Mouse (Mus musculus): Measurements from ENCODE around the gene Gjb3. TPM values are rescaled to one million over a fixed set of nuclear protein-coding genes. Genes with fewer than 3 reads are reported as not detected.

The Gjb3 gene
- 0.65 and 0.75 TPM in 2 replicates for polyA plus RNA-seq (2014; fragmentation: Nextera tagmentation; extraction: Ambion mirVana)

DNA sequence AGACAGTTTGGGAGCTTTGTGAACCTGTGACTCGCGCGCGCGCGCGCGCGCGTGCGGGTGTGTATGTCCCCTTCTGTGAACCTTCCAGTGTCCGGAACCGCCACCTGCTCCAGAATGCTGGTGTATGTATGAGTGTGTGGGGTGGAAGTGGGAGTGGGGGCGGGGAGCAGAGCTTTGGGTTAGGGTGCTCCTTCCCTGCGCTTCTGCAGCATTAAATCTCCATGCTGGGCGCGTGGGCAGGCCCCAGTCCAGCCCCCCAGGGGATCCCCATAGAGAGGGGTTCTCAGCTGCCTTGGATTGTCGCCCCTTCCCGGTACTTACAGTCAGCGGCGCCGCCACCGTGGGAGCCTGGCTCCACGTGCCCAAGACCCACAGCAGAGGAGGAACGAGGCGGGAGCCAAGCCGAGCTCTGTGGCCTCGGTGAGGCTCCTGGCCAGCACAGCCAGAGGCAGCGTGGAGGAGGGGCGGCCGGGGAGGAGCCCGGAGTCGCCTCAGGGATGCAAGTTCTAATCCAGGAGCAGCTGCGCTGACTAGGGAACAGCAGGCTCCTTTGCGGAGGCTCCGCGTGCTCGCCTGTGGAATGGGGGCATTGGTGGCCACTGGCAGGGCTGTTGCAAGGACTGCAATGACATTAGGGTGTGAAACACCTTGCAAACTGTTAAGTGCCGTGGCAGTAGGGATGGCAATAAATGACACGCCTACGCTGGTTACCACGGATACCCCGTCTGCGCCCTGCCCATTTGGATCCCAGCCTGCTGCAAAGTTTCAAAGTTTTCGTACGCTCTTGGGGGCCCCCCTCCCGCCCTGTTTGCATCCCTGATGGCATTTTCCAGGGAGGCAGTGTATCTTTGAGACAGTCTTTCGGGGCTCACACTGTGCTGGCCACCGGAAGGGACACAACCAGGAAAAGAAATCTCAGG is at the start of gene Gjb3:
Gjb3 (minus strand) TSS at position 664 of the 920 bp plus-strand sequence.
- Histone ChIP-seq H3K4me2 (peak within 1 kb of the TSS; percentile 25), H3K9ac (ENCODE audit: low read length) (no peak within 1 kb of the TSS), H3K27ac (ENCODE audit: low read depth, low read length) (no peak within 1 kb of the TSS), H3K9me3 (ENCODE audit: control insufficient read depth, low read length) (no peaks in the 10 kb centered on the region), H3K27me3 (ENCODE audit: control insufficient read depth, insufficient read depth, low read length) (peaks cover 25% of the 10 kb centered on the region), H3K36me3 (ENCODE audit: control insufficient read depth, insufficient read depth, low read length) (no peaks in the 10 kb centered on the region), H3K4me3 (ENCODE audit: low read depth, low read length) (peak within 1 kb of the TSS; percentile 9; the same call in 1 of the 2 replicates), H3K4me1 (ENCODE audit: control insufficient read depth, insufficient read depth, low read length) (peaks cover 10% of the 10 kb centered on the region)
- ATAC-seq (ENCODE audit: low FRiP score) (peak; percentile 44), DNase-seq (ENCODE audit: low spot score, missing footprints) (peak; percentile 89)
- WGBS: 2% methylated on average over 49 of the region's 49 CpGs

DNA sequence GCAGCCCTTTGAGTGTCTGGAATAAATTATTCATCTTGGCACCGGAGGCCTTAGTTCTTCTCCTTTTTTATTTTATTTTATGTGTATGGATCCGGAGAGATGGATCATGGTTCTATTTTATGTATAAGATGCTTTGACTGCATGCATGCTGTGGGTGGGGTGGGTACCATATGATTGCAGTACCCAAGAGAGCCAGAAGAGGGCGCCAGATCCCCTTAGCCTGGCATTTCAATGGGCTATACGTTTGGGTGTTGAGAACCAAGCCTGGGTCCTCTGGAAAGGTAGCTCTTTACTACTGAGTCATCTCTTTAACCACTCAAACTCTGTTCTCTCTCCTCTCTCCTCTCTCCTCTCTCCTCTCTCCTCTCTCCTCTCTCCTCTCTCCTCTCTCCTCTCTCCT is 46.7 kb upstream of the Gjb3 start:
- ATAC-seq (ENCODE audit: low FRiP score): no peak
- no peak overlapping the region for H3K27ac ChIP-seq (ENCODE audit: low read depth, low read length)
- no peak for DNase-seq (ENCODE audit: low spot score, missing footprints)
- H3K36me3 ChIP-seq (ENCODE audit: control insufficient read depth, insufficient read depth, low read length): no peaks in the 10 kb centered on the region
- no peak overlapping the region for H3K4me2 ChIP-seq
- no peak overlapping the region for H3K4me3 ChIP-seq (ENCODE audit: low read depth, low read length)
- no peak overlapping the region for H3K9ac ChIP-seq (ENCODE audit: low read length)
- H3K27me3 ChIP-seq (ENCODE audit: control insufficient read depth, insufficient read depth, low read length): no peaks in the 10 kb centered on the region
- H3K4me1 ChIP-seq (ENCODE audit: control insufficient read depth, insufficient read depth, low read length): no peaks in the 10 kb centered on the region
- WGBS: 32% methylated on average over 4 of the region's 4 CpGs
- H3K9me3 ChIP-seq (ENCODE audit: control insufficient read depth, low read length): no peaks in the 10 kb centered on the region

DNA sequence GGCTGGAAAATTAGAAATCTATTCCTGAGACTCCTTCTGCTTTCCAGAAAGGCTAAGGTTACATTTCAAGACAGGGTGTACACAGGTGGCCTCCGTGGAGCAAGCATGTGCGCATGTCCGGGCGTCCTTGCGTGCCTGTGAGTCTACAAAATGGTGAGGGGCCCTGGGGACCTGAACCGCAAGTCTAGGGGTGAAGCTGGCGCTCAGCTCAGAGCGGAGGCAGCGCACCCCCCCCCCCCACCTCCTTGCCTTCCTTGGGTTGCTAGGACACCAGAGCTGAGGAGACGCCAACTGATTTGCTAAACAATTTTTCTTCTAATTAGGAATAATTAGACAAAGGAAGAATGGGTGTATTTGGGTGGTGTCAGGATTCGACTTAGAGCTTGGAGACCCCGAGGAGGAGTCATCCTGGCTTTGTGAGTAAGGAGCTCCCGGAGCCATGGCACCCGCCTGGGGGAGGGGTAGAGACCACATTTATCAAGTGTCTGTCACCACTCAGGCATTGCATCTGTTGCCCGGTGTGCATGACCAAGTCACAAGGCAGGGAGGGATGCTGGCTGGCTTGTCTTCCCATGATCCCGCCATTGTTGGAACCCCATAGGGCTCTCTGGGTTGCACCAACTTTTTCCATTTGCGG is 45.0 kb upstream of the Gjb3 start:
- WGBS: 88% methylated on average over 17 of the region's 17 CpGs
- H3K4me3 ChIP-seq (ENCODE audit: low read depth, low read length): no peak overlapping the region
- no peak overlapping the region for H3K9ac ChIP-seq (ENCODE audit: low read length)
- H3K27ac ChIP-seq (ENCODE audit: low read depth, low read length): no peak overlapping the region
- ATAC-seq (ENCODE audit: low FRiP score) (no peak), DNase-seq (ENCODE audit: low spot score, missing footprints) (no peak)
- H3K4me1 ChIP-seq (ENCODE audit: control insufficient read depth, insufficient read depth, low read length): no peaks in the 10 kb centered on the region
- H3K27me3 ChIP-seq (ENCODE audit: control insufficient read depth, insufficient read depth, low read length): no peaks in the 10 kb centered on the region
- H3K36me3 ChIP-seq (ENCODE audit: control insufficient read depth, insufficient read depth, low read length): no peaks in the 10 kb centered on the region
- no peaks in the 10 kb centered on the region for H3K9me3 ChIP-seq (ENCODE audit: control insufficient read depth, low read length)
- H3K4me2 ChIP-seq: no peak overlapping the region

GRCm38 (mm10) chr4:127374645-127375044 is 44.0 kb upstream of the Gjb3 start:
- Histone ChIP-seq H3K4me2 (no peak overlapping the region), H3K27me3 (ENCODE audit: control insufficient read depth, insufficient read depth, low read length) (no peaks in the 10 kb centered on the region)
- ATAC-seq (ENCODE audit: low FRiP score): no peak

DNA sequence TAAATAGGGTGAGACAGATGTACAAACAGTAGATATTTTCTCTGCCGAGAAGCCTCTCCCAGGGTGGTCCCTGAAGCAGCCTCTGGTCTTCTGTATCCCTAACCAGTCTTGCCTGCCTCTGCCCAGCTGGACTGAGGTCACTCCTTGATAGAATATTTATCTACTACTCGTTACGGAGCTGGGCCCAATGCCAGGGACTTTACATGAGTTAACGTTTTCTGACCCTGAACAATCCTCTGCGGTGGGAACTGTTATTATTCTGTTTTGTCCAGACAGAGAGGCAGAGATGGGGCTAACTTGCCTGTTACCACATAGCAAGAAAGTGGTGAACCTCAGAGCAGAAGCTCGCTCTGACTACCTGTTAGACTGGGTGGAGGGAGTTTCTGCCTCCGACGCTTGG is 42.8 kb upstream of the Gjb3 start:
- Histone ChIP-seq H3K9ac (ENCODE audit: low read length) (no peak overlapping the region), H3K36me3 (ENCODE audit: control insufficient read depth, insufficient read depth, low read length) (no peaks in the 10 kb centered on the region), H3K4me2 (no peak overlapping the region), H3K9me3 (ENCODE audit: control insufficient read depth, low read length) (no peaks in the 10 kb centered on the region), H3K27me3 (ENCODE audit: control insufficient read depth, insufficient read depth, low read length) (no peaks in the 10 kb centered on the region), H3K4me3 (ENCODE audit: low read depth, low read length) (no peak overlapping the region), H3K27ac (ENCODE audit: low read depth, low read length) (no peak overlapping the region), H3K4me1 (ENCODE audit: control insufficient read depth, insufficient read depth, low read length) (no peaks in the 10 kb centered on the region)
- ATAC-seq (ENCODE audit: low FRiP score) (no peak), DNase-seq (ENCODE audit: low spot score, missing footprints) (no peak)
- WGBS: 78% methylated on average over 8 of the region's 8 CpGs

More at GRCm38 (mm10) chr4:127374645-127375044, 44.0 kb upstream of the Gjb3 start:
- Histone ChIP-seq H3K36me3 (ENCODE audit: control insufficient read depth, insufficient read depth, low read length) (no peaks in the 10 kb centered on the region), H3K4me3 (ENCODE audit: low read depth, low read length) (no peak overlapping the region), H3K27ac (ENCODE audit: low read depth, low read length) (no peak overlapping the region), H3K4me1 (ENCODE audit: control insufficient read depth, insufficient read depth, low read length) (no peaks in the 10 kb centered on the region), H3K9me3 (ENCODE audit: control insufficient read depth, low read length) (no peaks in the 10 kb centered on the region), H3K9ac (ENCODE audit: low read length) (no peak overlapping the region)
- 77% methylated on average over 4 of the region's 4 CpGs for WGBS
- no peak for DNase-seq (ENCODE audit: low spot score, missing footprints)

GRCm38 (mm10) chr4:127371546-127371945 is 40.9 kb upstream of the Gjb3 start:
- no peaks in the 10 kb centered on the region for H3K4me1 ChIP-seq (ENCODE audit: control insufficient read depth, insufficient read depth, low read length)
- no peaks in the 10 kb centered on the region for H3K9me3 ChIP-seq (ENCODE audit: control insufficient read depth, low read length)
- no peak overlapping the region for H3K9ac ChIP-seq (ENCODE audit: low read length)
- DNase-seq (ENCODE audit: low spot score, missing footprints) (no peak), ATAC-seq (ENCODE audit: low FRiP score) (no peak)
- H3K4me2 ChIP-seq: no peak overlapping the region
- H3K27ac ChIP-seq (ENCODE audit: low read depth, low read length): no peak overlapping the region
- no peak overlapping the region for H3K4me3 ChIP-seq (ENCODE audit: low read depth, low read length)
- WGBS: 69% methylated on average over 5 of the region's 5 CpGs
- no peaks in the 10 kb centered on the region for H3K27me3 ChIP-seq (ENCODE audit: control insufficient read depth, insufficient read depth, low read length)
- H3K36me3 ChIP-seq (ENCODE audit: control insufficient read depth, insufficient read depth, low read length): no peaks in the 10 kb centered on the region

- DNase-seq (ENCODE audit: low spot score, missing footprints) (no peak), ATAC-seq (ENCODE audit: low FRiP score) (no peak)
- WGBS: 57% methylated on average over 2 of the region's 2 CpGs
- Histone ChIP-seq H3K9me3 (ENCODE audit: control insufficient read depth, low read length) (no peaks in the 10 kb centered on the region), H3K4me1 (ENCODE audit: control insufficient read depth, insufficient read depth, low read length) (no peaks in the 10 kb centered on the region), H3K4me2 (no peak overlapping the region), H3K27me3 (ENCODE audit: control insufficient read depth, insufficient read depth, low read length) (no peaks in the 10 kb centered on the region), H3K9ac (ENCODE audit: low read length) (no peak overlapping the region), H3K36me3 (ENCODE audit: control insufficient read depth, insufficient read depth, low read length) (no peaks in the 10 kb centered on the region), H3K27ac (ENCODE audit: low read depth, low read length) (no peak overlapping the region), H3K4me3 (ENCODE audit: low read depth, low read length) (no peak overlapping the region)
These were observed 39.8 kb upstream of the Gjb3 start for GRCm38 (mm10) chr4:127370447-127370846.

DNA sequence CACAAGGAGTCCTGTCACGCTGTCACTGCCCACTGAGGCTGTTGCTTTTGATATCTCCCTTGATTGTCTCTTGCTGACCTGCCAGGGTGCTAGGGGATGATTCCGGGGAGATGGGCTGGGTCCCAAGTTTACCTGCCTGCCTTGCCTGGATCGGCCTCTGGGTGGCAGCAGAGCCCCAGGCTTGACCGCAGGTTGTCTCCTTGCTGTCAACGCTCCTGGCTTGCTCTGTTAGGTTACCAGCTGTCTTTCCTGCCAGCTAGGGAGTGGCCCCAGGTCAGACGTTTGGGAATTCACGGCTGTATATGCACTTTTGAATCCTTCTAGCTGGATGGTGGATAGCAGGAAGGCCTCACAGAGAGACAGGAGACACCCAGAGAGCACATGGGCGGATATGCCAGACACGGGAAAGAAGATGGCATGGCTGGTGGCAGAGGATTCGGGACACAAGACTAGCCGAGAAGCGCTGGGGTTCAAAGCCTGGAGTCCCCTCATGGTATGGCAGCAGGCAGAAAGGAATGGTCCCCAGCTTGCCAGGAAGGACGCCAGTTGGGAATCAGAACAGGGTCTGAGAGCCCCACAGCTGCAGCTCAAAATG is 37.8 kb upstream of the Gjb3 start:
- H3K4me1 ChIP-seq (ENCODE audit: control insufficient read depth, insufficient read depth, low read length): no peaks in the 10 kb centered on the region
- H3K4me2 ChIP-seq: no peak overlapping the region
- DNase-seq (ENCODE audit: low spot score, missing footprints): peak; percentile 99
- H3K36me3 ChIP-seq (ENCODE audit: control insufficient read depth, insufficient read depth, low read length): no peaks in the 10 kb centered on the region
- no peak overlapping the region for H3K4me3 ChIP-seq (ENCODE audit: low read depth, low read length)
- no peaks in the 10 kb centered on the region for H3K9me3 ChIP-seq (ENCODE audit: control insufficient read depth, low read length)
- no peak overlapping the region for H3K27ac ChIP-seq (ENCODE audit: low read depth, low read length)
- 37% methylated on average over 13 of the region's 13 CpGs for WGBS
- H3K9ac ChIP-seq (ENCODE audit: low read length): no peak overlapping the region
- ATAC-seq (ENCODE audit: low FRiP score): no peak; the same call in 1 of the 2 replicates
- no peaks in the 10 kb centered on the region for H3K27me3 ChIP-seq (ENCODE audit: control insufficient read depth, insufficient read depth, low read length)

GRCm38 (mm10) chr4:127365834-127366233 is 35.2 kb upstream of the Gjb3 start:
- WGBS: 22% methylated on average over 4 of the region's 4 CpGs
- H3K9ac ChIP-seq (ENCODE audit: low read length): no peak overlapping the region
- no peak overlapping the region for H3K27ac ChIP-seq (ENCODE audit: low read depth, low read length)
- no peaks in the 10 kb centered on the region for H3K36me3 ChIP-seq (ENCODE audit: control insufficient read depth, insufficient read depth, low read length)
- H3K4me3 ChIP-seq (ENCODE audit: low read depth, low read length): no peak overlapping the region
- H3K9me3 ChIP-seq (ENCODE audit: control insufficient read depth, low read length): no peaks in the 10 kb centered on the region
- no peaks in the 10 kb centered on the region for H3K27me3 ChIP-seq (ENCODE audit: control insufficient read depth, insufficient read depth, low read length)
- H3K4me1 ChIP-seq (ENCODE audit: control insufficient read depth, insufficient read depth, low read length): no peaks in the 10 kb centered on the region
- ATAC-seq (ENCODE audit: low FRiP score) (0 out of 2 replicates have a peak, but pooled peaks have one; percentile 10), DNase-seq (ENCODE audit: low spot score, missing footprints) (no peak)
- no peak overlapping the region for H3K4me2 ChIP-seq
